Mouse (Mus musculus): ENCODE measurements at regions not wholly inside any gene's neighbourhood (a gene's known extent, or its start where the extent isn't known, plus 50 kb on each side); places are given as distances from the start of the nearest gene placed in this dataset.
"Not testable (repeated sequence)": the region's sequence is repeated elsewhere in the genome, so short reads cannot be mapped to it uniquely, and the experiment has no call there.

DNA sequence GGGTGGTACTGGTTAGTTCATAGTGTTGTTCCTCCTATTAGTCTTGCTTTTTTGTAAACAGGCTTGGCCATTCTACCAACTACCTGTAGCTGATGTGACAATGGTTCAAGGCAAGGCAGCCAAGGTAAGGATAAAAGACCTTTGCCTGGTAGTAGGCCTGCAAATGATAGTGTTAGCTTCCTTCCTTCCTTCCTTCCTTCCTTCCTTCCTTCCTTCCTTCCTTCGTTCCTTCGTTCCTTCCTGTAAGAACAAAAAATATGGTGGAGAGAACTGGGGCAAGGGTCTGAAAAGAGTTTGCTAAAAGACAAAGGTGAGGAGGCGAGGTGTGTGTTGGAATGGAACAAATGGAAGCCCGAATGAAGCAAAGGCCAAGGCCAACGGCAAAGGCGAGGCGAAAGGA, 84.8 kb upstream of the Ezh2 start:
- not testable (repeated sequence) for DNase-seq (ENCODE audit: low spot score in 2 of 2)

DNA sequence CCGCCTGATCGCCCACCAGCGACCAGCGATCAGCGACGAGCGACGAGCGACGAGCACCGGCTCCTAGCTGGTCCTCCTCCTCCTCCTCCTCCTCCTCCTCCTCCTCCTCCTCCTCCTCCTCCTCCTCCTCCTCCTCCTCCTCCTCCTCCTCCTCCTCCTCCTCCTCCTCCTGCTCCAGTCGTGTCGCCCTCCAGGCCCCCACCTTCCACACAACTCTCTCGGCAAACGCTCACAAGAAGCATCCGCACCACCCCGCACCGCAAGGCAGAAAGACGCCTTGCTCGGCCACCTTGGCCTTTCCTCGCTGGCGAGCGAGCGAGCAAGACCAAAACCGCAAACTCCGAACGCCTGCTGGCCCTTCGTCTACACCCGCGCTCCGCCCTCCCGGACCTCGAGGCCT, 77.6 kb upstream of the Ezh2 start:
- DNase-seq (ENCODE audit: low spot score in 2 of 2) = peak in 1 of 2 experiments; percentile 28

DNA sequence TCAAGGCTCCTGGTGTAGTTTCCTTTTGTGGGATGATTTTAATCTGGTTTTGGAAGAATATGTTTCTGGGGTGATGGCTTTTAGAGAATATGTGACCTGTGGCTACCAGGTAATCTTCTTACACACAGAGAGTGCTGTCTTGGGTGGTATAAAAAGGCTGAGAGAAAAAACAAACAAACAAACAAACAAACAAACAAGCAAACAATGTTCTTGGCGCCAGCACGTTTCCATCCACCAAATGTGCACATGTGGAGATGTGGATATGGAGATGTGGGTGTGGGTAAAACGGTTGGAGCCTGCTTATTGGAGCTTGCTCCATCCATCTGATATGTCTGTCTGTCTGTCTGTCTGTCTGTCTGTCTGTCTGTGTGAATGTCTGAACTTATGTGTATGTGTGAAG, 57.7 kb upstream of the Ezh2 start:
- DNase-seq (ENCODE audit: low spot score in 2 of 2) = peak; percentile 58 to 70

DNA sequence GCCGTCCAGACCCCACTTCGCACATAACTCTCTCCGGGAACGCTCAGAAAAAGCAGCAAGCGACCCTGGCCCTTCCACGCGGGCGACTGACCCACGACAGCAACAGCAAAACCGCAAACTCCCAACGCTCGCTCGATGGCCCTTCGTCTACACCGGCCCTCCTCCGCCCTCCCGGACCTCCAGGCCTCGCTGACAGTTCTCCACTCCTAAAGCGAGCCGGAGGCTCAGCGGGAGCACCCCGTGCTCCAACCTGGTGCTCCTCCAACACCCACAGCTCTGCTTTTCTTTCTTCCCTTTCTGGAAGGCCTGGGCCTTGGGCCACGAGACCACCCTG, 56.2 kb upstream of the Ezh2 start:
- DNase-seq (ENCODE audit: low spot score in 2 of 2) = not testable (repeated sequence)

- peak; percentile 97 to 100 for DNase-seq (ENCODE audit: low spot score in 2 of 2)
Measured at GRCm38 (mm10) chr6:47650463-47651384, 55.6 kb upstream of the Ezh2 start.

GRCm38 (mm10) chr6:47649961-47650360, 54.8 kb upstream of the Ezh2 start:
- peak; percentile 19 to 22 for DNase-seq (ENCODE audit: low spot score in 2 of 2)

- peak; percentile 13 to 20 for DNase-seq (ENCODE audit: low spot score in 2 of 2)
Measured at GRCm38 (mm10) chr6:47649451-47649931, 54.4 kb upstream of the Ezh2 start.

DNA sequence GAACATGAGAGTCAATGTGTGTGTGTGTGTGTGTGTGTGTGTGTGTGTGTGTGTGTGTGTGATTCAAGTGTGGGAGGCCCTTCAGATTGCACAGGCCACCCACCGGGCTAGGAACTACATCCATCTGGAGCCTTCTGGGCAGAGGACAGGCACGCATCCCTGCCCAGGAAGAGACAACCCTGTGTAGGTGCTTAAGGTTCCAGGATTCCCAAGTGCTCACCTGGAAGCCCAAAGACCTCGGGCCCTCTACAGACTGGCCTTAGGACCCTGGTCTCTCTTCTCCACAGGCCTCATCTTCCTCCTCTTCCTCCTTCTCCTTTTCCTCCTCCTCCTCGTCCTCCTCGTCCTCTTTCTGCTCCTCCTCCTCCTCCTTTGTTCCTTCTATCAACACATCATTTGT, 53.8 kb upstream of the Ezh2 start:
- peak; percentile 7 to 12 for DNase-seq (ENCODE audit: low spot score in 2 of 2)

- peak in 1 of 2 experiments; percentile 16 for DNase-seq (ENCODE audit: low spot score in 2 of 2)
Measured at GRCm38 (mm10) chr6:47648316-47648715, 53.2 kb upstream of the Ezh2 start.

DNA sequence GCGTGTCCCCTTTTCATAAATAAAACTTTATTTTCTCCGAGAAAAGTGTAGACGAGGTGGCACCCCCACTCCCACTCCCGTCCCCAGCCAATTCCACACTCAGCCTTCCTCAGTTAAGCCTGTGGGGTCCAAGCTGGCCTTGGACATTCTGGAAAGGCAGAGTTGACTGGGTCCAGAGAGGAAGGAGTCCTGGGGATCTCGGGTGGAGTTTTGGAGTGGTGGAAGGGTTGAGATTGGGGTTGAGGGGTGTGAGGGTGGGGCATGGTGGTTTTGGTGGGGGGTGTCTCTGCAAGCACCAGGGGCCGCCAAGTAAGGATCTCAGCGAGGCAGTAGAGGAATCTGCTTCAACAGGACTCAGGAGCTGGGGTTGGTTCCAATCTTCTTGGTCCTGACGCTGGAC, 52.7 kb upstream of the Ezh2 start:
- DNase-seq (ENCODE audit: low spot score in 2 of 2) = peak in 1 of 2 experiments; percentile 8

DNA sequence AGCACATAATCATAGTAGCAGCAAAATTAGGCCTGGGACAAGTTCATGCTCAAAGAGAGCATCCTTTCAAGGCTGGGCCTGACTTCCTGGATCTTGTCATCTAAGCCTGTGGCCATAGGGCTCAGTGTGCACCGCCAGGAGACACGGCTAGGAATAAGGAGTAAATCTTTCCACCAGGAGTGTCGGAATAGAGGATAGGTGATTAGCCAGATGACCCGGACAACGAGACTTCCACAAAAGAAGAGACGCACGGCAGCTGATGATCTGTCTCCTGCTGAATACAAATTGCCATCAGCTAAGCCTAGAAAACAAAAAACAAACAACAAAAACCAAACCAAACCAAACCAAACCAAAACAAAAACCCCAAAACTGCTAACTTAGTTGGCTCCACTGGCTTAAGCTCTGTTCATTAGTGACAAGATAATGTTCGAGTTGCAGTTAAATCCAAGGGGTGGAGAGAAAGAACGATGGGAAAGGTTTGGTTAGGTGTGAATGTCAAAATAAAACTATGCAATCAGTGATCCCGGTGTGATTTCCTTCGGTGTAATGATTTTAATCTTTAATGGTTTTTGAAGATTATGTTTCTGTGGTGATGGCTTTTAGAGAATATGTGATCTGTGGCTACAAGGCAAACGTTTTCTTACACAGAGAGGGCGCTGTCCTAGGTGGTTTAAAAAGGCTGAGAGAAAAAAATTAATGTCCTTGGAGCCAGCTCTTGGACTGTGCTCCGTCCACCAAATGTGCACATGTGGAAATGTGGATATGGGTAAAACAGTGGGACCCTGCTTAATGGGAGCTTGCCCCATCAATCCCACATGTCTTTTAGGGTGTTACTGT, 51.8 kb upstream of the Ezh2 start:
- DNase-seq (ENCODE audit: low spot score in 2 of 2) = peak in 1 of 2 experiments; percentile 4

- no peak for DNase-seq (ENCODE audit: low spot score in 2 of 2)
Measured at GRCm38 (mm10) chr6:47646022-47646421, 50.9 kb upstream of the Ezh2 start.
